Mouse (Mus musculus) embryonic fibroblast, embryonic 13.5 days (primary cell): Measurements from ENCODE around the gene Col4a3bp.

ENCODE experiments used
- CTCF ChIP-seq: IDR thresholded peaks from 2 replicates; pipeline ENCODE4 v1.5.1; 2011; ENCODE audit warnings: mild to moderate bottlenecking, control low read depth, low read length, moderate library complexity, borderline replicate concordance; ENCODE audit not compliant: insufficient read depth
- POLR2A ChIP-seq: IDR thresholded peaks from 2 replicates; pipeline ENCODE4 v1.6.1; 2011; ENCODE audit warnings: low read depth, mild to moderate bottlenecking, control low read depth, low read length, moderate library complexity

- TF ChIP-seq POLR2A: no peak
- TF ChIP-seq CTCF: 0 out of 2 replicates have a peak, but pooled peaks have one; percentile 11
Observed at GRCm38 (mm10) chr13:96593621-96594020, 51.2 kb downstream of the Col4a3bp start.
